Mouse (Mus musculus) MEL (cell line): ENCODE results near the gene Tulp1. TPM values are rescaled to one million over a fixed set of nuclear protein-coding genes. Genes with fewer than 3 reads are reported as not detected.

Experiments used
- DNase-seq: peaks from one replicate; pipeline ENCODE4 v3.0.0; 2011; ENCODE audit warnings: low read depth, low spot score
- H3K27ac ChIP-seq: 2 replicates; pipeline ENCODE4 v1.5.1; 2012; ENCODE audit warnings: low read depth, mild to moderate bottlenecking, control low read depth, low read length, moderate library complexity; ENCODE audit not compliant: control insufficient read depth
- H3K27me3 ChIP-seq, 2 experiments: fragments of 150-350 bp in 1 of 2; sonication (generic) in 1 of 2; 2 replicates each; pipeline ENCODE4 v1.6.1; 2012; ENCODE audit warnings: low read length in 2 of 2, mild to moderate bottlenecking in 2 of 2, improper control_type of control experiment in 1 of 2, moderate library complexity in 1 of 2; ENCODE audit not compliant: insufficient read depth in 2 of 2, control insufficient read depth in 1 of 2
- H3K36me3 ChIP-seq, 2 experiments: 2 replicates each; pipeline ENCODE4 v1.6.1; 2012 to 2014; ENCODE audit warnings: low read length in 2 of 2, improper control_type of control experiment in 1 of 2, inconsistent platforms in 1 of 2, mild to moderate bottlenecking in 1 of 2; ENCODE audit not compliant: insufficient read depth in 2 of 2, control insufficient read depth in 1 of 2
- H3K4me1 ChIP-seq, 2 experiments: fragments of 150-350 bp in 1 of 2; sonication (generic) in 1 of 2; 2 replicates each; pipeline ENCODE4 v1.6.1; 2012; ENCODE audit warnings: low read length in 2 of 2, improper control_type of control experiment in 1 of 2, mild to moderate bottlenecking in 1 of 2; ENCODE audit not compliant: insufficient read depth in 2 of 2, control insufficient read depth in 1 of 2
- H3K4me3 ChIP-seq, 2 experiments: fragments of 150-350 bp in 1 of 2; sonication (generic) in 1 of 2; 2 replicates each; pipeline ENCODE4 v1.5.1; 2012; ENCODE audit warnings: low read depth in 2 of 2, low read length in 2 of 2, mild to moderate bottlenecking in 2 of 2, moderate library complexity in 2 of 2, control low read depth in 1 of 2, improper control_type of control experiment in 1 of 2; ENCODE audit not compliant: control insufficient read depth in 1 of 2, insufficient read depth in 1 of 2
- H3K79me2 ChIP-seq: 2 replicates; pipeline ENCODE4 v1.6.1; 2012; ENCODE audit warnings: mild to moderate bottlenecking, low read length, moderate library complexity; ENCODE audit not compliant: control insufficient read depth, poor library complexity, insufficient read depth
- H3K9ac ChIP-seq: 2 replicates; pipeline ENCODE4 v1.6.1; 2012; ENCODE audit warnings: low read depth, mild to moderate bottlenecking, control low read depth, low read length, moderate library complexity; ENCODE audit not compliant: control insufficient read depth, poor library complexity, severe bottlenecking
- H3K9me3 ChIP-seq: fragments of 150-350 bp; sonication (generic); replicated peaks from 2 replicates; pipeline ENCODE4 v1.6.1; 2012; ENCODE audit warnings: mild to moderate bottlenecking, low read length, improper control_type of control experiment, moderate library complexity; ENCODE audit not compliant: insufficient read depth
- BHLHE40 ChIP-seq: IDR thresholded peaks from 2 replicates; pipeline ENCODE4 v1.6.1; 2012; ENCODE audit warnings: low read depth, mild to moderate bottlenecking, inconsistent platforms, low read length, improper control_type of control experiment, borderline replicate concordance
- CHD1 ChIP-seq: IDR thresholded peaks from 2 replicates; pipeline ENCODE4 v1.6.1; 2012; ENCODE audit warnings: low read depth, mild to moderate bottlenecking, inconsistent platforms, low read length, improper control_type of control experiment
- CHD2 ChIP-seq: IDR thresholded peaks from 2 replicates; pipeline ENCODE4 v1.6.1; 2011; ENCODE audit warnings: low read length, improper control_type of control experiment
- CTCF ChIP-seq, 3 experiments: IDR thresholded peaks in 2 of 3; conservative IDR thresholded peaks in 1 of 3; 2 replicates each; pipeline ENCODE4 v1.5.1; 2011 to 2012; ENCODE audit warnings: low read length in 3 of 3, low read depth in 2 of 3, mild to moderate bottlenecking in 2 of 3, improper control_type of control experiment in 1 of 3, inconsistent platforms in 1 of 3, mixed read lengths in 1 of 3, moderate library complexity in 1 of 3; ENCODE audit not compliant: control insufficient read depth in 1 of 3, insufficient read depth in 1 of 3, poor library complexity in 1 of 3, severe bottlenecking in 1 of 3
- E2F4 ChIP-seq: IDR thresholded peaks from 2 replicates; pipeline ENCODE4 v1.6.1; 2011; ENCODE audit warnings: low read depth, low read length, improper control_type of control experiment, borderline replicate concordance
- GABPA ChIP-seq: IDR thresholded peaks from 2 replicates; pipeline ENCODE4 v1.6.1; 2012; ENCODE audit warnings: low read depth, mild to moderate bottlenecking, inconsistent platforms, low read length, improper control_type of control experiment, moderate library complexity
- HCFC1 ChIP-seq: IDR thresholded peaks from 2 replicates; pipeline ENCODE4 v1.6.1; 2012; ENCODE audit warnings: low read depth, mild to moderate bottlenecking, inconsistent platforms, low read length, improper control_type of control experiment, moderate library complexity
- JUND ChIP-seq: IDR thresholded peaks from 2 replicates; pipeline ENCODE4 v1.6.1; 2011; ENCODE audit warnings: low read depth, mild to moderate bottlenecking, improper control_type of control experiment, low read length
- KAT2A ChIP-seq: conservative IDR thresholded peaks from 2 replicates; pipeline ENCODE4 v1.6.1; 2012; ENCODE audit warnings: low read depth, low read length, improper control_type of control experiment, inconsistent platforms
- MAFK ChIP-seq: IDR thresholded peaks from 2 replicates; pipeline ENCODE4 v1.6.1; 2011; ENCODE audit warnings: low read depth, mild to moderate bottlenecking, low read length, improper control_type of control experiment, borderline replicate concordance
- MAX ChIP-seq: IDR thresholded peaks from 2 replicates; pipeline ENCODE4 v1.6.1; 2011; ENCODE audit warnings: low read length, improper control_type of control experiment
- MAZ ChIP-seq: IDR thresholded peaks from 2 replicates; pipeline ENCODE4 v1.6.1; 2012; ENCODE audit warnings: low read depth, mild to moderate bottlenecking, inconsistent platforms, low read length, improper control_type of control experiment
- MXI1 ChIP-seq: IDR thresholded peaks from 2 replicates; pipeline ENCODE4 v1.6.1; 2011; ENCODE audit warnings: mild to moderate bottlenecking, low read depth, low read length, improper control_type of control experiment
- MYB ChIP-seq: IDR thresholded peaks from 2 replicates; pipeline ENCODE4 v1.6.1; 2011; ENCODE audit warnings: mild to moderate bottlenecking, low read depth, low read length, improper control_type of control experiment
- NELFE ChIP-seq: IDR thresholded peaks from 2 replicates; pipeline ENCODE4 v1.6.1; 2011; ENCODE audit warnings: low read depth, low read length, improper control_type of control experiment
- POLR2A ChIP-seq, 2 experiments: IDR thresholded peaks; 2 replicates each; pipeline ENCODE4 v1.6.1; 2011 to 2012; ENCODE audit warnings: low read length in 2 of 2, mild to moderate bottlenecking in 2 of 2, control low read depth in 1 of 2, improper control_type of control experiment in 1 of 2, low read depth in 1 of 2, moderate library complexity in 1 of 2; ENCODE audit not compliant: control insufficient read depth in 1 of 2, insufficient read depth in 1 of 2, poor library complexity in 1 of 2
- POLR2AphosphoS2 ChIP-seq: IDR thresholded peaks from 2 replicates; pipeline ENCODE4 v1.6.1; 2011; ENCODE audit warnings: low read length, improper control_type of control experiment
- POLR2AphosphoS5 ChIP-seq: IDR thresholded peaks from 2 replicates; pipeline ENCODE4 v1.6.1; 2012; ENCODE audit warnings: low read depth, borderline replicate concordance, mild to moderate bottlenecking, inconsistent platforms, low read length, moderate library complexity, mixed read lengths
- RAD21 ChIP-seq: IDR thresholded peaks from 2 replicates; pipeline ENCODE4 v1.6.1; 2011; ENCODE audit warnings: mild to moderate bottlenecking, low read depth, low read length, improper control_type of control experiment
- RCOR1 ChIP-seq: IDR thresholded peaks from 2 replicates; pipeline ENCODE4 v1.6.1; 2012; ENCODE audit warnings: low read depth, mild to moderate bottlenecking, inconsistent platforms, low read length, improper control_type of control experiment
- SMC3 ChIP-seq: IDR thresholded peaks from 2 replicates; pipeline ENCODE4 v1.6.1; 2011; ENCODE audit warnings: low read depth, low read length, improper control_type of control experiment
- TAL1 ChIP-seq: IDR thresholded peaks from 2 replicates; pipeline ENCODE4 v1.6.1; 2012; ENCODE audit warnings: mild to moderate bottlenecking, inconsistent platforms, low read length, moderate library complexity, mixed read lengths
- TCF12 ChIP-seq: IDR thresholded peaks from 2 replicates; pipeline ENCODE4 v1.6.1; 2014; ENCODE audit warnings: low read depth, mild to moderate bottlenecking, inconsistent platforms, low read length, improper control_type of control experiment, moderate library complexity
- UBTF ChIP-seq: IDR thresholded peaks from 2 replicates; pipeline ENCODE4 v1.6.1; 2012; ENCODE audit warnings: low read depth, mild to moderate bottlenecking, inconsistent platforms, low read length, improper control_type of control experiment, moderate library complexity, borderline replicate concordance; ENCODE audit not compliant: insufficient read depth
- USF1 ChIP-seq: IDR thresholded peaks from 2 replicates; pipeline ENCODE4 v1.6.1; 2014; ENCODE audit warnings: low read depth, mild to moderate bottlenecking, inconsistent platforms, low read length, improper control_type of control experiment, moderate library complexity
- ZKSCAN1 ChIP-seq: IDR thresholded peaks from 2 replicates; pipeline ENCODE4 v1.6.1; 2012; ENCODE audit warnings: low read depth, mild to moderate bottlenecking, inconsistent platforms, low read length, improper control_type of control experiment, moderate library complexity
- ZMIZ1 ChIP-seq: IDR thresholded peaks from 2 replicates; pipeline ENCODE4 v1.6.1; 2012; ENCODE audit warnings: low read depth, mild to moderate bottlenecking, inconsistent platforms, low read length, improper control_type of control experiment, moderate library complexity
- ZNF384 ChIP-seq: IDR thresholded peaks from 2 replicates; pipeline ENCODE4 v1.6.1; 2012; ENCODE audit warnings: low read depth, mild to moderate bottlenecking, inconsistent platforms, low read length, improper control_type of control experiment
- polyA plus RNA-seq, 2 experiments: library from polyadenylated mRNA; stranded (reverse) in 1 of 2; unstranded in 1 of 2; fragments of >175 nt in 1 of 2; fragments of >200 nt in 1 of 2; gene quantifications; 2 replicates each; pipeline versions ENCODE4 v1.2.1 to v1.2.4; 2012; ENCODE audit warnings: low replicate concordance in 2 of 2, low read depth in 1 of 2; ENCODE audit not compliant: insufficient read length in 2 of 2, insufficient read depth in 1 of 2, missing spikeins in 1 of 2
- total RNA-seq: library from RNA; depleted of rRNA; stranded (reverse); fragments of 300-350 nt; gene quantifications from 2 replicates; pipeline ENCODE4 v1.2.3, GENCODE M21; 2012

Tulp1 gene
- total and polyA plus RNA-seq, 3 experiments: 0.23 to 2.4 TPM; not detected in 1

DNA sequence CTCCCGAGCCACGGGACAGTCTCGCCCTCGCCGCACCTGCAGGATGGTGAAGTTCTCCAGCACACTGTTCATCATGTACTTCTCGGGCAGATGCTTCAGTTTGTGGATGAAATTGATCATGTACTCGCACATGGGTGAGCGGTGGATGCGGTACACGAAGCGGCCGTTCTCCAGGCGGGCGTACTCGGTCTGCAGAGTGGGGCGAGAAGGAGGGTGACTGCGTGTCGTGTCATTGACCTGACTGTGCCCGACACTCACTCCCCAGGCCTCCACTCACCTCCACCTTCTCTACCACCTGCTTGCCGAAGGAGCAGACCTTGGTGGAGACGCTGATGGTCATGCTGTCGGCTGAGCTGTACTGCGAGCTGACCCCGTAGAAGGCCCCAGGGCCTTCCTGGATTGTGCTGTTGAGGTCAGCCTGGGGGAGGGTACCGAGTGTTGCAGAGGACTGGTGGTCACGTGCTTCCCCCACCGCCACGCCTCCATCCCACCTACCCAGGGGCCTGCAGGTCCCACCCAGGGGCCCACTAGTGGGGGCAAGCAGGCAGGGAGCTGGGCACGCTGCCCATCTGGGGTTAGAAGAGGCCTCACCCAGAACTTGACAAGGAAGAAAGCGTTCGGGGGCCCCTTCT lies 32.0 kb downstream of the Tulp1 start:
- Histone ChIP-seq H3K4me1 (peaks cover 0 to under 1% of the 10 kb centered on the region in 2 experiments; a peak in 1 of 4 replicates), H3K79me2 (peaks cover 22% of the 10 kb centered on the region), H3K36me3 (peaks cover 4 to 5% of the 10 kb centered on the region in 2 experiments; a peak in 3 of 4 replicates), H3K9me3 (no peaks in the 10 kb centered on the region), H3K27me3 (no peaks in the 10 kb centered on the region), H3K9ac (no peak overlapping the region), H3K4me3 (no peak overlapping the region), H3K27ac (no peak overlapping the region)
- no peak for DNase-seq
- TF ChIP-seq MAFK: no peak
- TF ChIP-seq BHLHE40: no peak
- TF ChIP-seq GABPA: no peak
- TF ChIP-seq NELFE: no peak
- no peak for TF ChIP-seq HCFC1
- no peak for TF ChIP-seq TCF12
- TF ChIP-seq USF1: peak; percentile 40; the same call in 1 of the 2 replicates
- TF ChIP-seq CHD1: no peak

DNA sequence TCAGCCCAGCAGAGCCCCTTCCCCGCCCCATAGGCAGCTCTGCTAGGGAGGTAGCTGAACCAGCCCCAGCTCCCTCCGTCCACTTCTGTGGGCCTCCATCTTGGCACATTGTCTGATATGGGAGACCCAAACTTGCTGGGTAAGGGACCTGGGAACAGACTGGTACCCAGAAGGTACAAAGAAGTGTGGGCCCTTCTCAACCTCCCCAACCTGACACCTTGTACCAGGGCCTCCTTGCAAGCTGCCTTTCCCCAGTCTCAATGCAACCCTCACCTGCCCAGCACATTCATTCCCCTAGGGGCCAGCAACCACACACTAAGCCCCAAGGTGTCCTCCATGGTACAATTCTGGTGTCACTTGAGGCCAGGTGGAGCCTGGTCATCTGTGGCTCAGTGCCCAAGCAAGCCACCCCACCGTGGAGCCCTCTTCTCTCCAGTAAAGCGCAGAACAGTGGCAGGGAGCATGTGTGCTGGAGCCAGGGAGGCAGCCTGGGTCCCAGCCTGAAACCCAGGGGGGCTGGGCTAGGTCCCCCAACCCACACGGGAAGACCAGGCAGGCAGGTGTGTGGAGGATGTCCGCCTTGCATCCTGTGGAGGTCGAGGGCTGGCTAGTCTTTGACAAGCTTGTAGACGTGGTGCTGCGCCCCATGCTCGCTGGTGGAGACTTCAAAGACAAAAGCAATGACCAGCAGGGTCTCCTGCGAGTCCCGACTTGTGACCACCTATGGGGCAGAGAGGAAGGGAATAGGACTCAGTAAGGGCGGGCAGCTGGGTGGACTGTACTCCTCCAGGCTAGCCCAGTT lies 32.7 kb downstream of the Tulp1 start:
- no peaks in the 10 kb centered on the region for H3K9me3 ChIP-seq
- TF ChIP-seq SMC3: no peak; the same call in 1 of the 2 replicates
- no peak for TF ChIP-seq ZKSCAN1
- no peak for TF ChIP-seq HCFC1
- no peak for TF ChIP-seq MXI1
- TF ChIP-seq KAT2A: no peak
- TF ChIP-seq UBTF: no peak
- no peak for TF ChIP-seq JUND
- 0 out of 2 replicates have a peak, but pooled peaks have one; percentile 61 for TF ChIP-seq POLR2AphosphoS5
- no peak for TF ChIP-seq MAZ
- TF ChIP-seq RAD21: no peak
- no peak; the same call in 1 of the 2 replicates for TF ChIP-seq POLR2AphosphoS2
- TF ChIP-seq CTCF (IDR thresholded peaks at IDR 0.05 in 2 of 3, conservative IDR thresholded peaks at IDR 0.05 in 1 of 3; ENCODE audit: control insufficient read depth in 1 of 3, insufficient read depth in 1 of 3, low read depth in 2 of 3, low read length in 3 of 3, poor library complexity in 1 of 3, severe bottlenecking in 1 of 3): no peak
- no peak for TF ChIP-seq E2F4
- 0 out of 2 replicates have a peak, but pooled peaks have one; percentile 3 for TF ChIP-seq NELFE
- no peak for TF ChIP-seq TAL1
- no peak for TF ChIP-seq MAFK
- TF ChIP-seq POLR2A (IDR thresholded peaks at IDR 0.05; ENCODE audit: control insufficient read depth in 1 of 2, insufficient read depth in 1 of 2, low read depth in 1 of 2, low read length in 2 of 2, poor library complexity in 1 of 2): peak; percentile 11 to 14; a peak in 1 of 4 replicates
- TF ChIP-seq CHD1: no peak
- TF ChIP-seq RCOR1: no peak
- no peak for TF ChIP-seq BHLHE40
- no peak for TF ChIP-seq MAX
- no peak for TF ChIP-seq ZNF384
- TF ChIP-seq CHD2: no peak; the same call in 1 of the 2 replicates
- TF ChIP-seq MYB: no peak
- no peak for TF ChIP-seq ZMIZ1
- TF ChIP-seq, all 39 proteins: peak for 3
- no peak overlapping the region for H3K9ac ChIP-seq
- H3K4me3 ChIP-seq: no peak overlapping the region
- no peaks in the 10 kb centered on the region for H3K27me3 ChIP-seq
- peaks cover 0 to 8% of the 10 kb centered on the region in 2 experiments; a peak in 1 of 4 replicates for H3K4me1 ChIP-seq
- H3K27ac ChIP-seq: no peak overlapping the region
- H3K36me3 ChIP-seq: peaks cover 4 to 5% of the 10 kb centered on the region in 2 experiments; a peak in 3 of 4 replicates
- DNase-seq: peak; percentile 72
- peaks cover 24% of the 10 kb centered on the region for H3K79me2 ChIP-seq
